Mouse (Mus musculus) MEL (cell line): ENCODE measurements around the gene Gm20388. TPM values are rescaled to one million over a fixed set of nuclear protein-coding genes. Genes with fewer than 3 reads are reported as not detected.

Source experiments
- DNase-seq: peaks from one replicate; pipeline ENCODE4 v3.0.0; 2011; ENCODE audit warnings: low read depth, low spot score
- H3K27ac ChIP-seq: 2 replicates; pipeline ENCODE4 v1.5.1; 2012; ENCODE audit warnings: low read depth, mild to moderate bottlenecking, control low read depth, low read length, moderate library complexity; ENCODE audit not compliant: control insufficient read depth
- H3K27me3 ChIP-seq, 2 experiments: fragments of 150-350 bp in 1 of 2; sonication (generic) in 1 of 2; 2 replicates each; pipeline ENCODE4 v1.6.1; 2012; ENCODE audit warnings: low read length in 2 of 2, mild to moderate bottlenecking in 2 of 2, improper control_type of control experiment in 1 of 2, moderate library complexity in 1 of 2; ENCODE audit not compliant: insufficient read depth in 2 of 2, control insufficient read depth in 1 of 2
- H3K36me3 ChIP-seq, 2 experiments: 2 replicates each; pipeline ENCODE4 v1.6.1; 2012 to 2014; ENCODE audit warnings: low read length in 2 of 2, improper control_type of control experiment in 1 of 2, inconsistent platforms in 1 of 2, mild to moderate bottlenecking in 1 of 2; ENCODE audit not compliant: insufficient read depth in 2 of 2, control insufficient read depth in 1 of 2
- H3K4me1 ChIP-seq, 2 experiments: fragments of 150-350 bp in 1 of 2; sonication (generic) in 1 of 2; 2 replicates each; pipeline ENCODE4 v1.6.1; 2012; ENCODE audit warnings: low read length in 2 of 2, improper control_type of control experiment in 1 of 2, mild to moderate bottlenecking in 1 of 2; ENCODE audit not compliant: insufficient read depth in 2 of 2, control insufficient read depth in 1 of 2
- H3K4me3 ChIP-seq, 2 experiments: fragments of 150-350 bp in 1 of 2; sonication (generic) in 1 of 2; 2 replicates each; pipeline ENCODE4 v1.5.1; 2012; ENCODE audit warnings: low read depth in 2 of 2, low read length in 2 of 2, mild to moderate bottlenecking in 2 of 2, moderate library complexity in 2 of 2, control low read depth in 1 of 2, improper control_type of control experiment in 1 of 2; ENCODE audit not compliant: control insufficient read depth in 1 of 2, insufficient read depth in 1 of 2
- H3K79me2 ChIP-seq: 2 replicates; pipeline ENCODE4 v1.6.1; 2012; ENCODE audit warnings: mild to moderate bottlenecking, low read length, moderate library complexity; ENCODE audit not compliant: control insufficient read depth, poor library complexity, insufficient read depth
- H3K9ac ChIP-seq: 2 replicates; pipeline ENCODE4 v1.6.1; 2012; ENCODE audit warnings: low read depth, mild to moderate bottlenecking, control low read depth, low read length, moderate library complexity; ENCODE audit not compliant: control insufficient read depth, poor library complexity, severe bottlenecking
- H3K9me3 ChIP-seq: fragments of 150-350 bp; sonication (generic); replicated peaks from 2 replicates; pipeline ENCODE4 v1.6.1; 2012; ENCODE audit warnings: mild to moderate bottlenecking, low read length, improper control_type of control experiment, moderate library complexity; ENCODE audit not compliant: insufficient read depth
- BHLHE40 ChIP-seq: IDR thresholded peaks from 2 replicates; pipeline ENCODE4 v1.6.1; 2012; ENCODE audit warnings: low read depth, mild to moderate bottlenecking, inconsistent platforms, low read length, improper control_type of control experiment, borderline replicate concordance
- CHD1 ChIP-seq: IDR thresholded peaks from 2 replicates; pipeline ENCODE4 v1.6.1; 2012; ENCODE audit warnings: low read depth, mild to moderate bottlenecking, inconsistent platforms, low read length, improper control_type of control experiment
- CTCF ChIP-seq, 3 experiments: IDR thresholded peaks in 2 of 3; conservative IDR thresholded peaks in 1 of 3; 2 replicates each; pipeline ENCODE4 v1.5.1; 2011 to 2012; ENCODE audit warnings: low read length in 3 of 3, low read depth in 2 of 3, mild to moderate bottlenecking in 2 of 3, improper control_type of control experiment in 1 of 3, inconsistent platforms in 1 of 3, mixed read lengths in 1 of 3, moderate library complexity in 1 of 3; ENCODE audit not compliant: control insufficient read depth in 1 of 3, insufficient read depth in 1 of 3, poor library complexity in 1 of 3, severe bottlenecking in 1 of 3
- ELF1 ChIP-seq: IDR thresholded peaks from 2 replicates; pipeline ENCODE4 v1.6.1; 2014; ENCODE audit warnings: low read depth, mild to moderate bottlenecking, inconsistent platforms, low read length, improper control_type of control experiment, moderate library complexity
- EP300 ChIP-seq, 2 experiments: IDR thresholded peaks; 2 replicates each; pipeline ENCODE4 v1.6.1; 2011; ENCODE audit warnings: improper control_type of control experiment in 2 of 2, low read length in 2 of 2, low read depth in 1 of 2, mild to moderate bottlenecking in 1 of 2
- GATA1 ChIP-seq: IDR thresholded peaks from 2 replicates; pipeline ENCODE4 v1.6.1; 2011; ENCODE audit warnings: low read depth, low read length, improper control_type of control experiment
- HCFC1 ChIP-seq: IDR thresholded peaks from 2 replicates; pipeline ENCODE4 v1.6.1; 2012; ENCODE audit warnings: low read depth, mild to moderate bottlenecking, inconsistent platforms, low read length, improper control_type of control experiment, moderate library complexity
- KAT2A ChIP-seq: conservative IDR thresholded peaks from 2 replicates; pipeline ENCODE4 v1.6.1; 2012; ENCODE audit warnings: low read depth, low read length, improper control_type of control experiment, inconsistent platforms
- MAFK ChIP-seq: IDR thresholded peaks from 2 replicates; pipeline ENCODE4 v1.6.1; 2011; ENCODE audit warnings: low read depth, mild to moderate bottlenecking, low read length, improper control_type of control experiment, borderline replicate concordance
- MAX ChIP-seq: IDR thresholded peaks from 2 replicates; pipeline ENCODE4 v1.6.1; 2011; ENCODE audit warnings: low read length, improper control_type of control experiment
- MAZ ChIP-seq: IDR thresholded peaks from 2 replicates; pipeline ENCODE4 v1.6.1; 2012; ENCODE audit warnings: low read depth, mild to moderate bottlenecking, inconsistent platforms, low read length, improper control_type of control experiment
- MEF2A ChIP-seq: IDR thresholded peaks from 2 replicates; pipeline ENCODE4 v1.6.1; 2014; ENCODE audit warnings: low read depth, mild to moderate bottlenecking, inconsistent platforms, low read length, improper control_type of control experiment; ENCODE audit not compliant: poor library complexity, insufficient replicate concordance, severe bottlenecking; ENCODE audit errors: extremely low read depth
- MXI1 ChIP-seq: IDR thresholded peaks from 2 replicates; pipeline ENCODE4 v1.6.1; 2011; ENCODE audit warnings: mild to moderate bottlenecking, low read depth, low read length, improper control_type of control experiment
- NRF1 ChIP-seq: IDR thresholded peaks from 2 replicates; pipeline ENCODE4 v1.6.1; 2014; ENCODE audit warnings: low read depth, mild to moderate bottlenecking, inconsistent platforms, low read length, improper control_type of control experiment, moderate library complexity; ENCODE audit not compliant: poor library complexity, insufficient read depth, severe bottlenecking
- POLR2AphosphoS2 ChIP-seq: IDR thresholded peaks from 2 replicates; pipeline ENCODE4 v1.6.1; 2011; ENCODE audit warnings: low read length, improper control_type of control experiment
- RAD21 ChIP-seq: IDR thresholded peaks from 2 replicates; pipeline ENCODE4 v1.6.1; 2011; ENCODE audit warnings: mild to moderate bottlenecking, low read depth, low read length, improper control_type of control experiment
- SMC3 ChIP-seq: IDR thresholded peaks from 2 replicates; pipeline ENCODE4 v1.6.1; 2011; ENCODE audit warnings: low read depth, low read length, improper control_type of control experiment
- TAL1 ChIP-seq: IDR thresholded peaks from 2 replicates; pipeline ENCODE4 v1.6.1; 2012; ENCODE audit warnings: mild to moderate bottlenecking, inconsistent platforms, low read length, moderate library complexity, mixed read lengths
- TBP ChIP-seq: IDR thresholded peaks from 2 replicates; pipeline ENCODE4 v1.8.0; 2011; ENCODE audit warnings: low read depth, low read length, improper control_type of control experiment
- TCF12 ChIP-seq: IDR thresholded peaks from 2 replicates; pipeline ENCODE4 v1.6.1; 2014; ENCODE audit warnings: low read depth, mild to moderate bottlenecking, inconsistent platforms, low read length, improper control_type of control experiment, moderate library complexity
- USF1 ChIP-seq: IDR thresholded peaks from 2 replicates; pipeline ENCODE4 v1.6.1; 2014; ENCODE audit warnings: low read depth, mild to moderate bottlenecking, inconsistent platforms, low read length, improper control_type of control experiment, moderate library complexity
- ZC3H11A ChIP-seq: IDR thresholded peaks from 2 replicates; pipeline ENCODE4 v1.6.1; 2012; ENCODE audit warnings: low read depth, mild to moderate bottlenecking, inconsistent platforms, low read length, improper control_type of control experiment
- polyA plus RNA-seq, 2 experiments: library from polyadenylated mRNA; stranded (reverse) in 1 of 2; unstranded in 1 of 2; fragments of >175 nt in 1 of 2; fragments of >200 nt in 1 of 2; gene quantifications; 2 replicates each; pipeline versions ENCODE4 v1.2.1 to v1.2.4; 2012; ENCODE audit warnings: low replicate concordance in 2 of 2, low read depth in 1 of 2; ENCODE audit not compliant: insufficient read length in 2 of 2, insufficient read depth in 1 of 2, missing spikeins in 1 of 2
- total RNA-seq: library from RNA; depleted of rRNA; stranded (reverse); fragments of 300-350 nt; gene quantifications from 2 replicates; pipeline ENCODE4 v1.2.3, GENCODE M21; 2012

Gene Gm20388
- total and polyA plus RNA-seq, 3 experiments: 11.1 to 17.8 TPM; not detected in 1

DNA sequence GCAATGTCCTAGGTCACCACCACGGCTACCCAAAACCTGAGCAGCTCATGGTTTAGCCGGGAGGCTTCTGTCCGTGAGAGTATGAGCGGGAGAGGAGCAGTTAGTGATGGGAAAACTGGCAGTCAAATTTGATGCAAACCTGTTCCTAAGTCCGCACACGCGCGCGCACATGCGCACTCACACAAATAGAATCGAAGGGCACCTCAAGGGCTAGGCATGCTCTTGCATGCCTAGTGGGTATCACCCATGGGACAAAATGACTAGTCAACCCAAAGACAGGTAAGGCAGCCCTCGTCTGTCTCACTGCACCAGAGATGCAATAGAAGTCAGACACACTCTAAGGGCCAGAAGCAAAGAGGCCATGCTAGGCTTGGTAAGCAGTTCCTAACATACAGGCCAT is 4465.8 kb downstream of the Gm20388 start:
- no peaks in the 10 kb centered on the region for H3K79me2 ChIP-seq
- H3K9ac ChIP-seq: no peak overlapping the region
- no peaks in the 10 kb centered on the region for H3K9me3 ChIP-seq
- no peaks in the 10 kb centered on the region for H3K36me3 ChIP-seq
- H3K27ac ChIP-seq: no peak overlapping the region
- H3K27me3 ChIP-seq: no peaks in the 10 kb centered on the region
- TF ChIP-seq ZC3H11A: no peak
- no peak for TF ChIP-seq MAZ
- no peak for TF ChIP-seq CHD1
- TF ChIP-seq KAT2A: no peak
- TF ChIP-seq USF1: no peak
- TF ChIP-seq MAX: no peak
- TF ChIP-seq POLR2AphosphoS2: no peak
- TF ChIP-seq MXI1: no peak
- TF ChIP-seq CTCF (IDR thresholded peaks at IDR 0.05 in 2 of 3, conservative IDR thresholded peaks at IDR 0.05 in 1 of 3; ENCODE audit: control insufficient read depth in 1 of 3, insufficient read depth in 1 of 3, low read depth in 2 of 3, low read length in 3 of 3, poor library complexity in 1 of 3, severe bottlenecking in 1 of 3): no peak
- TF ChIP-seq EP300 (IDR thresholded peaks at IDR 0.05; ENCODE audit: low read depth in 1 of 2, low read length in 2 of 2): no peak
- no peak for TF ChIP-seq HCFC1
- no peak for TF ChIP-seq BHLHE40
- no peak for DNase-seq
- H3K4me1 ChIP-seq: no peaks in the 10 kb centered on the region
- H3K4me3 ChIP-seq: no peak overlapping the region

DNA sequence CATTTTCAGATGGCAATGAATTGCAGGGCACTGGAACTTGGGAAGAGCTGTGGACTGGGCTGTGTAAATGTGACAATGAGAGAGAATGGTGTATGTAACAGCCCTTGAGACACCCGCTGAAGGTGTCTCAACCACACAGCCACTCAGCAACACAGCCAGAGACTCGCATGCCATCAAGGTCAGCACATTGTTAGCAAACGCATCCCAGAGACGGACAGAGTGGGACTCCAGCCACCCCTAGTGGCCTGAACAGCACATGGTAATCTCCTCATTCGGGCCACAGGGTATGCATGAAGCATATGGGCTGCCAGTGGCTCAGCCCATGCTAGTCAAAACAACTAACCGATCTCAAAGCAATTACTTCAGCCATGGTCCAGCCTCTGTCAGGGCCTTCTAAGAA is 4468.6 kb downstream of the Gm20388 start:
- no peak overlapping the region for H3K4me3 ChIP-seq
- no peaks in the 10 kb centered on the region for H3K4me1 ChIP-seq
- H3K27me3 ChIP-seq: no peaks in the 10 kb centered on the region
- H3K36me3 ChIP-seq: no peaks in the 10 kb centered on the region
- H3K79me2 ChIP-seq: no peaks in the 10 kb centered on the region
- no peak overlapping the region for H3K9ac ChIP-seq
- no peaks in the 10 kb centered on the region for H3K9me3 ChIP-seq
- H3K27ac ChIP-seq: no peak overlapping the region
- no peak for DNase-seq
- TF ChIP-seq ZC3H11A (no peak), KAT2A (no peak), BHLHE40 (no peak), TCF12 (no peak), CTCF (IDR thresholded peaks at IDR 0.05 in 2 of 3, conservative IDR thresholded peaks at IDR 0.05 in 1 of 3; ENCODE audit: control insufficient read depth in 1 of 3, insufficient read depth in 1 of 3, low read depth in 2 of 3, low read length in 3 of 3, poor library complexity in 1 of 3, severe bottlenecking in 1 of 3) (no peak), EP300 (IDR thresholded peaks at IDR 0.05; ENCODE audit: low read depth in 1 of 2, low read length in 2 of 2) (no peak), MAX (no peak), MXI1 (no peak), TBP (no peak)

DNA sequence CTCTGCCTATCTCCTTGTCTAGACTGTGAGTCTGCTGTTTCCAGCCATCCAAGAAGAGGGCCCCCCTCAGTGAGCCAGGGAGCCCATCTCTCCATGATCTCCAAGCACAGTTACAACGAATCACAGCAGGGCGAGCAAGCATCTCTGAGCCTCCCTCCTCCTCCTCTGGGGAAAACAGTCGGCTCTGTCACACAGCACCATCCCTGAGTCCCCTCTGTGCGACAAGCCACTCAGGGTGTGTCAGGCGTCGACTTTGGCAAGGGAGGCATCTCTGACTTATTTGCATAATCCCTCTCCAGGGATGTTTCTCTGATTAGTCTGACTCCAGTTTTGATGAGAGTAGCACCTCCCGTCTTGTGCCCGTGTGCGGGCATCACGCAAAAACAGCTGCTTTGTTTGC is 4471.6 kb downstream of the Gm20388 start:
- no peak for TF ChIP-seq TAL1
- TF ChIP-seq TCF12: no peak
- TF ChIP-seq MAFK: no peak
- TF ChIP-seq ELF1: no peak
- no peak for TF ChIP-seq CHD1
- no peak for TF ChIP-seq GATA1
- TF ChIP-seq MEF2A: no peak
- no peak for TF ChIP-seq MXI1
- no peak for TF ChIP-seq HCFC1
- no peak for TF ChIP-seq RAD21
- no peak for TF ChIP-seq NRF1
- no peak for TF ChIP-seq MAX
- TF ChIP-seq SMC3: no peak
- no peak for TF ChIP-seq BHLHE40
- no peak for TF ChIP-seq CTCF (IDR thresholded peaks at IDR 0.05 in 2 of 3, conservative IDR thresholded peaks at IDR 0.05 in 1 of 3; ENCODE audit: control insufficient read depth in 1 of 3, insufficient read depth in 1 of 3, low read depth in 2 of 3, low read length in 3 of 3, poor library complexity in 1 of 3, severe bottlenecking in 1 of 3)
- no peak overlapping the region for H3K9ac ChIP-seq
- no peak overlapping the region for H3K27ac ChIP-seq
- no peaks in the 10 kb centered on the region for H3K9me3 ChIP-seq
- no peaks in the 10 kb centered on the region for H3K79me2 ChIP-seq
- H3K27me3 ChIP-seq: no peaks in the 10 kb centered on the region
- DNase-seq: no peak
- H3K36me3 ChIP-seq: no peaks in the 10 kb centered on the region
- H3K4me3 ChIP-seq: no peak overlapping the region
- H3K4me1 ChIP-seq: no peaks in the 10 kb centered on the region
